ENCODE assay signal across 24 mouse cellular contexts in the genomic region with DNA sequence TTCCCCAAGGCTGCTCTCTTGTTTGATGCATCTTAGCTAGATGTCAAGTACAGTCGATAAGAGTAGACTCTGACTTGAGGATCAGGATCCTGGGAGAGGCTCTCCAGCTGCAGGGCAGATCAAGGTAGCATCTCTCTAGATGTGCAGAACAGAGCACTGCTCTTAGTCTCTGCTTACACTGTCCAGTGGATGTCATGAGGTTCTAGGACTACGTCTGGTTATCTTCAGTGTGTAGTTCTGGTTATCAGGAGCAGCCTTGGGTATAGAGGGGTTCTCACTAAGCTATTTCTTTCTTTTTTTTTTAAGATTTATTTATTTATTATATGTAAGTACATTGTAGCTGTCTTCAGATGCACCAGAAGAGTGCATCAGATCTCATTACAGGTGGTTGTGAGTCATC. TPM values are rescaled to one million over a fixed set of nuclear protein-coding genes. Genes with fewer than 3 reads are reported as not detected.
A peak's percentile ranks its signal among the peaks of the same experiment; 100 is the strongest.
DNase-seq lines count a peak whose midpoint lies in the region; ATAC-seq and TF ChIP-seq lines count a peak whose summit lies in the region.
"Had no signal": no experiment of that assay in that cellular context is flagged by ENCODE, and none has a peak within 500 bp of the region (broad histone marks: within the 10 kb centered on the region; RNA-seq: fewer than 3 reads in every experiment).

No protein-coding gene starts in this region.

- H3K9me3 ChIP-seq in liver, embryonic 12.5 days (replicated peaks): no peaks in the 10 kb centered on the region
- no peaks in the 10 kb centered on the region for H3K9me3 ChIP-seq in liver, postnatal 0 days (ENCODE audit: low read length)
- no peaks in the 10 kb centered on the region for H3K9me3 ChIP-seq in E14TG2a.4 (ENCODE audit: low read length)
- no peaks in the 10 kb centered on the region for H3K9me3 ChIP-seq in liver, embryonic 13.5 days (replicated peaks)
- H3K9me3 ChIP-seq: embryonic facial prominence, embryonic 10.5 days; embryonic facial prominence, embryonic 12.5 days; forebrain, embryonic 10.5 days; forebrain, embryonic 12.5 days; G1E had no signal

- no peak overlapping the region for H3K27ac ChIP-seq in liver, embryonic 12.5 days
- H3K27ac ChIP-seq in liver, postnatal 0 days (ENCODE audit: low read depth): no peak overlapping the region
- no peak overlapping the region for H3K27ac ChIP-seq in liver, embryonic 13.5 days
- H3K27ac ChIP-seq: embryonic facial prominence, embryonic 10.5 days; embryonic facial prominence, embryonic 12.5 days; forebrain, embryonic 10.5 days; forebrain, embryonic 12.5 days had no signal

- no peak overlapping the region for H3K4me3 ChIP-seq in liver, embryonic 12.5 days
- no peak overlapping the region for H3K4me3 ChIP-seq in liver, postnatal 0 days (ENCODE audit: low read depth, low read length)
- H3K4me3 ChIP-seq in E14TG2a.4 (replicated peaks; ENCODE audit: low read length): peak overlapping the region; percentile 32; the same call in 1 of the 2 replicates
- H3K4me3 ChIP-seq in liver, embryonic 13.5 days (replicated peaks): no peak overlapping the region
- H3K4me3 ChIP-seq: embryonic facial prominence, embryonic 10.5 days; embryonic facial prominence, embryonic 12.5 days; forebrain, embryonic 10.5 days; forebrain, embryonic 12.5 days had no signal

- no peak for TF ChIP-seq CTCF in liver, postnatal 0 days (IDR thresholded peaks at IDR 0.05; ENCODE audit: low read depth)
- TF ChIP-seq CTCF in E14TG2a.4 (conservative IDR thresholded peaks at IDR 0.05; ENCODE audit: low read length): no peak

- TF ChIP-seq EP300 in liver, postnatal 0 days (IDR thresholded peaks at IDR 0.05; ENCODE audit: low read depth): no peak

- H3K27me3 ChIP-seq in liver, embryonic 12.5 days (replicated peaks): peaks cover 26% of the 10 kb centered on the region
- H3K27me3 ChIP-seq in liver, postnatal 0 days (ENCODE audit: insufficient read depth, low read length): no peaks in the 10 kb centered on the region; the same call in 1 of the 2 replicates
- no peaks in the 10 kb centered on the region for H3K27me3 ChIP-seq in E14TG2a.4 (ENCODE audit: insufficient read depth, low read length)
- peaks cover 25% of the 10 kb centered on the region for H3K27me3 ChIP-seq in liver, embryonic 13.5 days
- H3K27me3 ChIP-seq: embryonic facial prominence, embryonic 12.5 days; Patski had no signal

- WGBS in liver, embryonic 12.5 days (ENCODE audit: insufficient replicate concordance): 28% methylated on average over 2 of the region's 2 CpGs
- 61% methylated on average over 2 of the region's 2 CpGs for WGBS in liver, postnatal 0 days (ENCODE audit: insufficient replicate concordance)
- 33% methylated on average over 2 of the region's 2 CpGs for WGBS in liver, embryonic 13.5 days (ENCODE audit: insufficient replicate concordance)

- H3K4me2 ChIP-seq in liver, embryonic 12.5 days: no peak overlapping the region
- H3K4me2 ChIP-seq in liver, postnatal 0 days (ENCODE audit: low read depth, low read length): no peak overlapping the region
- no peak overlapping the region for H3K4me2 ChIP-seq in liver, embryonic 13.5 days
- H3K4me2 ChIP-seq: embryonic facial prominence, embryonic 12.5 days; forebrain, embryonic 12.5 days had no signal

- H3K36me3 ChIP-seq in liver, embryonic 12.5 days: no peaks in the 10 kb centered on the region
- H3K36me3 ChIP-seq in liver, postnatal 0 days (replicated peaks; ENCODE audit: insufficient read depth, low read length): no peaks in the 10 kb centered on the region
- no peaks in the 10 kb centered on the region for H3K36me3 ChIP-seq in E14TG2a.4 (ENCODE audit: insufficient read depth, low read length)
- H3K36me3 ChIP-seq in liver, embryonic 13.5 days: no peaks in the 10 kb centered on the region
- H3K36me3 ChIP-seq: embryonic facial prominence, embryonic 10.5 days; embryonic facial prominence, embryonic 12.5 days; forebrain, embryonic 10.5 days; forebrain, embryonic 12.5 days; G1E had no signal

- no peak overlapping the region for H3K9ac ChIP-seq in liver, embryonic 12.5 days
- H3K9ac ChIP-seq in liver, postnatal 0 days (replicated peaks): no peak overlapping the region
- no peak overlapping the region for H3K9ac ChIP-seq in liver, embryonic 13.5 days
- H3K9ac ChIP-seq: embryonic facial prominence, embryonic 12.5 days; forebrain, embryonic 12.5 days had no signal

- ATAC-seq in liver, embryonic 12.5 days: peak; percentile 68
- no peak for ATAC-seq in liver, postnatal 0 days
- peak; percentile 63; the same call in 1 of the 2 replicates for ATAC-seq in liver, embryonic 13.5 days (ENCODE audit: low read depth)
- 0 out of 2 replicates have a peak, but pooled peaks have one; percentile 53 for ATAC-seq in megakaryocyte-erythroid progenitor cell, adult 5-6 weeks (replicated peaks; ENCODE audit: low FRiP score, low TSS enrichment, poor library complexity, severe bottlenecking)
- ATAC-seq in erythroid progenitor cell, adult 5-6 weeks (replicated peaks; ENCODE audit: low FRiP score, poor library complexity, severe bottlenecking): no peak
- ATAC-seq: activated CD4-positive, CD25-positive, alpha-beta regulatory T cell, adult 4 months; forebrain, embryonic 14.5 days; forebrain, embryonic 16.5 days; Patski had no signal

- peaks cover 30% of the 10 kb centered on the region for H3K4me1 ChIP-seq in liver, embryonic 12.5 days
- peaks cover 8% of the 10 kb centered on the region; the same call in 1 of the 2 replicates for H3K4me1 ChIP-seq in liver, postnatal 0 days (ENCODE audit: insufficient read depth)
- H3K4me1 ChIP-seq in E14TG2a.4 (replicated peaks; ENCODE audit: low read depth, low read length): peaks cover 57% of the 10 kb centered on the region
- peaks cover 28% of the 10 kb centered on the region for H3K4me1 ChIP-seq in liver, embryonic 13.5 days (replicated peaks)

- no peak for DNase-seq in liver, postnatal 0 days
- DNase-seq in liver, embryonic 13.5 days: no peak
- no peak for DNase-seq in heart, adult 11 months
- DNase-seq: adrenal gland, adult 2 months; adrenal gland, postnatal 10 days; adrenal gland, postnatal 36 days; cerebellum, adult 11-12 months; cerebellum, adult 2 months; cerebellum, adult 9-10 months; cerebellum, postnatal 10 days; cerebellum, postnatal 25 days had no signal

RNA-seq across cellular contexts. Expression of gene Uso1, which starts 22.8 kb away (rescaled TPM):
- polyA plus RNA-seq in liver, embryonic 12.5 days (2016; fragmentation: Nextera tagmentation; extraction: Ambion mirVana): 35.6 and 37.1 TPM in 2 replicates
- polyA plus RNA-seq in liver, postnatal 0 days (2015; fragmentation: Nextera tagmentation; extraction: Ambion mirVana): 22.0 and 22.2 TPM in 2 replicates
- polyA plus RNA-seq in liver, embryonic 13.5 days (2015; fragmentation: Nextera tagmentation; extraction: Ambion mirVana): 23.9 and 28.3 TPM in 2 replicates
- total RNA-seq in megakaryocyte-erythroid progenitor cell, adult 5-6 weeks (2014; fragmentation: Nextera tagmentation): 39.3 and 42.0 TPM in 2 replicates
- total RNA-seq in megakaryocyte-erythroid progenitor cell, adult 5-6 weeks (2017): 12.2 and 13.4 TPM in 2 replicates
- total RNA-seq in erythroid progenitor cell, adult 5-6 weeks (2015; ENCODE audit: low replicate concordance): 28.5 and 44.9 TPM in 2 replicates
- 20.8 and 36.7 TPM in 2 replicates for total RNA-seq in erythroid progenitor cell, adult 5-6 weeks (2017; ENCODE audit: low replicate concordance)

RNA-seq across cellular contexts. Expression of gene G3bp2, which starts 31.4 kb away (rescaled TPM):
- 84.0 and 87.0 TPM in 2 replicates for polyA plus RNA-seq in liver, embryonic 12.5 days (2016; fragmentation: Nextera tagmentation; extraction: Ambion mirVana)
- 46.7 and 50.1 TPM in 2 replicates for polyA plus RNA-seq in liver, postnatal 0 days (2015; fragmentation: Nextera tagmentation; extraction: Ambion mirVana)
- polyA plus RNA-seq in liver, embryonic 13.5 days (2015; fragmentation: Nextera tagmentation; extraction: Ambion mirVana): 79.7 and 93.4 TPM in 2 replicates
- 58.2 and 67.8 TPM in 2 replicates for total RNA-seq in megakaryocyte-erythroid progenitor cell, adult 5-6 weeks (2014; fragmentation: Nextera tagmentation)
- 89.5 and 117 TPM in 2 replicates for total RNA-seq in megakaryocyte-erythroid progenitor cell, adult 5-6 weeks (2017)
- total RNA-seq in erythroid progenitor cell, adult 5-6 weeks (2015; ENCODE audit: low replicate concordance): 40.0 and 47.8 TPM in 2 replicates
- 60.5 and 68.3 TPM in 2 replicates for total RNA-seq in erythroid progenitor cell, adult 5-6 weeks (2017; ENCODE audit: low replicate concordance)

Comparison
In these comparisons a context has a peak if more than half of its experiments do, and no peak if none do; other contexts are left out.
1. ATAC-seq: peak in liver, embryonic 12.5 days (single experiment), liver, embryonic 13.5 days (single experiment) and megakaryocyte-erythroid progenitor cell, adult 5-6 weeks (single experiment); none in liver, postnatal 0 days (single experiment) and erythroid progenitor cell, adult 5-6 weeks (single experiment).